In the genomic region with DNA sequence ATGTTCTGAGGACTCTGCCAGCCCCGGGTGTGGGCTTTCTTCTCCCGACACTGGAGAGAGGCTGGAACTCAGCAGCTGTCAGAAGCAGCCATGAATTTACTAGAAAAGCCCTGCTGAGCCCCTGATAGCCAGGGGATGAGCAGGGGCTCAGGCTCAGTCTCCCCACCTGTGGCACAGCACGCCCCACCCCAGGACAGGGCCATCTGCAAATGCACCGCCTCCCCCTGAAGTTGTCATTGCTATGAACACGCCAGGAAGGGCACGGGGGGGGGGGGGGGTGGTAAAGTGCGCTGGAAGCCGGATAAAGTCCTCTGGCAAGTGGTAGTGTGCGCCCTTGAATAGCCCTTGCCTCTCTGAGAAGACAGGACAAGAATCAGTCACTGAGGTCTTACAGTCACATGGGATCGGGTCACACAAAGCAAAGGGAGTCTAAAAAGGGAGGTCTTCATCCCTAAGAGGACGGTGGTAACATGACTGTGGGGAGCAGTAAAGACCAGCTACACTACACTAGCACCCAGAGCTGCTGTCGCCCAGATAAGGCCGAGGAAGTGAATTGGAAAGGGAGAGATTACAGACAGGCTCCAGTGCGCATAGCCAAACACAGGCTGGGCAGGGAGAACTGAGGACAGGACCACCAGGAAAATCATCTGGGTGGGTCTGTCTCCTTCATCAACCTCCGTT, we compare ENCODE assay signal across 8 mouse cellular contexts.
DNase-seq lines count a peak whose midpoint lies in the region; ATAC-seq lines count a peak whose summit lies in the region.

No protein-coding gene starts in this region.

- no peaks in the 10 kb centered on the region for H3K9me3 ChIP-seq in heart, embryonic 10.5 days
- H3K9me3 ChIP-seq in forebrain, embryonic 15.5 days = no peaks in the 10 kb centered on the region

- peak overlapping the region; percentile 48 for H3K4me3 ChIP-seq in heart, embryonic 10.5 days
- H3K4me3 ChIP-seq in forebrain, embryonic 15.5 days = no peak overlapping the region

- peak overlapping the region; percentile 25; the same call in 1 of the 2 replicates for H3K4me2 ChIP-seq in forebrain, embryonic 15.5 days (replicated peaks)

- H3K36me3 ChIP-seq in heart, embryonic 10.5 days = no peaks in the 10 kb centered on the region
- no peaks in the 10 kb centered on the region for H3K36me3 ChIP-seq in forebrain, embryonic 15.5 days

- intact Hi-C loops in left cerebral cortex, postnatal 25 days (cut with DNase I) = loop anchor here (1.0 to 2.0 kb wide), 2 partner anchors 76 to 86 kb away; no protein-coding TSS in a partner anchor

- DNase-seq in heart, embryonic 10.5 days (ENCODE audit: low spot score) = no peak
- no peak for DNase-seq in heart, postnatal 4 days
- no peak for DNase-seq in left cerebral cortex, postnatal 25 days (ENCODE audit: low spot score in 2 of 2)
- no peak for DNase-seq in T-cell, adult 2 months (ENCODE audit: low spot score)
- DNase-seq in gastrocnemius, postnatal 10 days = no peak

- H3K27ac ChIP-seq in heart, embryonic 10.5 days = peak overlapping the region; percentile 87
- no peak overlapping the region for H3K27ac ChIP-seq in forebrain, embryonic 15.5 days (replicated peaks)

- H3K27me3 ChIP-seq in heart, embryonic 10.5 days (ENCODE audit: insufficient read depth, poor library complexity, severe bottlenecking) = no peaks in the 10 kb centered on the region
- H3K27me3 ChIP-seq in forebrain, embryonic 15.5 days = no peaks in the 10 kb centered on the region

- no peak overlapping the region for H3K9ac ChIP-seq in forebrain, embryonic 15.5 days (replicated peaks)

- ATAC-seq in CD4-positive, CD25-positive, alpha-beta regulatory T cell, adult 4 months = peak; percentile 37
- ATAC-seq in forebrain, embryonic 15.5 days (replicated peaks) = no peak; the same call in 1 of the 2 replicates
- ATAC-seq in megakaryocyte progenitor cell, adult 5-6 weeks (replicated peaks; ENCODE audit: poor library complexity) = peak; percentile 35; the same call in 1 of the 2 replicates

- peaks cover 51% of the 10 kb centered on the region for H3K4me1 ChIP-seq in heart, embryonic 10.5 days
- H3K4me1 ChIP-seq in forebrain, embryonic 15.5 days = peaks cover 16% of the 10 kb centered on the region

- 13% methylated on average over 15 of the region's 15 CpGs for WGBS in heart, embryonic 10.5 days
- WGBS in forebrain, embryonic 15.5 days = 39% methylated on average over 15 of the region's 15 CpGs
